Mouse (Mus musculus) CH12.LX (cell line): ENCODE measurements around the gene 4921509C19Rik. TPM values are rescaled to one million over a fixed set of nuclear protein-coding genes. Genes with fewer than 3 reads are reported as not detected.
"Not testable (repeated sequence)": the region's sequence is repeated elsewhere in the genome, so short reads cannot be mapped to it uniquely, and the experiment has no call there.

Experiments
- DNase-seq: peaks from one replicate; pipeline ENCODE4 v3.0.0-alpha.2; 2013; ENCODE audit errors: extremely low read depth
- H3K27ac ChIP-seq: 2 replicates; pipeline ENCODE4 v1.5.1; 2012; ENCODE audit warnings: low read depth, mild to moderate bottlenecking, control low read depth, moderate library complexity; ENCODE audit not compliant: insufficient read depth
- H3K27me3 ChIP-seq: replicated peaks from 2 replicates; pipeline ENCODE3; 2012; ENCODE audit warnings: inconsistent platforms
- H3K36me3 ChIP-seq, 2 experiments: replicated peaks in 1 of 2; 2 replicates each; pipeline versions ENCODE3 to v1.6.1; 2012; ENCODE audit warnings: inconsistent platforms in 1 of 2, low read length in 1 of 2, mild to moderate bottlenecking in 1 of 2, mixed read lengths in 1 of 2, moderate library complexity in 1 of 2; ENCODE audit not compliant: control insufficient read depth in 1 of 2, insufficient read depth in 1 of 2
- H3K4me1 ChIP-seq, 2 experiments: 2 replicates each; pipeline ENCODE4 v1.6.1; 2012; ENCODE audit warnings: inconsistent platforms in 1 of 2, moderate library complexity in 1 of 2; ENCODE audit not compliant: insufficient read depth in 2 of 2, control insufficient read depth in 1 of 2
- H3K4me2 ChIP-seq: 2 replicates; pipeline ENCODE4 v1.6.1; 2012; ENCODE audit warnings: low read depth, mild to moderate bottlenecking, control low read depth; ENCODE audit not compliant: poor library complexity, insufficient read depth, severe bottlenecking
- H3K4me3 ChIP-seq, 3 experiments: fragments of 150-350 bp in 1 of 3; sonication (generic) in 1 of 3; replicated peaks in 1 of 3; 2 replicates each; pipeline versions ENCODE3 to v1.5.1; 2011 to 2012; ENCODE audit warnings: low read depth in 2 of 3, low read length in 2 of 3, mild to moderate bottlenecking in 2 of 3, moderate library complexity in 2 of 3, control low read depth in 1 of 3, improper control_type of control experiment in 1 of 3, inconsistent platforms in 1 of 3, mixed read lengths in 1 of 3; ENCODE audit not compliant: poor library complexity in 1 of 3
- H3K79me2 ChIP-seq: replicated peaks from 2 replicates; pipeline ENCODE4 v1.6.1; 2012; ENCODE audit warnings: mild to moderate bottlenecking, moderate library complexity; ENCODE audit not compliant: control insufficient read depth, poor library complexity, insufficient read depth, severe bottlenecking; ENCODE audit errors: extremely low read depth
- H3K9ac ChIP-seq: 2 replicates; pipeline ENCODE4 v1.6.1; 2012; ENCODE audit warnings: low read depth, mild to moderate bottlenecking, control low read depth, moderate library complexity; ENCODE audit not compliant: insufficient read depth
- H3K9me3 ChIP-seq: replicated peaks from 2 replicates; pipeline ENCODE3; 2012; ENCODE audit warnings: low read length, inconsistent platforms, mixed read lengths
- E2F4 ChIP-seq: IDR thresholded peaks from 2 replicates; pipeline ENCODE4 v1.6.1; 2011; ENCODE audit warnings: low read depth, low read length, improper control_type of control experiment; ENCODE audit not compliant: insufficient replicate concordance
- GABPA ChIP-seq: IDR thresholded peaks from 2 replicates; pipeline ENCODE4 v1.6.1; 2012; ENCODE audit warnings: low read depth, low read length, improper control_type of control experiment, inconsistent platforms; ENCODE audit not compliant: insufficient replicate concordance
- HCFC1 ChIP-seq: IDR thresholded peaks from 2 replicates; pipeline ENCODE4 v1.6.1; 2012; ENCODE audit warnings: low read depth, mild to moderate bottlenecking, inconsistent platforms, low read length, improper control_type of control experiment
- KAT2A ChIP-seq: IDR thresholded peaks from 2 replicates; pipeline ENCODE4 v1.6.1; 2012; ENCODE audit warnings: low read length, improper control_type of control experiment, inconsistent platforms; ENCODE audit not compliant: insufficient replicate concordance
- MAFK ChIP-seq: IDR thresholded peaks from 2 replicates; pipeline ENCODE4 v1.6.1; 2011; ENCODE audit warnings: low read length, improper control_type of control experiment; ENCODE audit not compliant: insufficient replicate concordance
- MEF2A ChIP-seq: IDR thresholded peaks from 2 replicates; pipeline ENCODE4 v1.6.1; 2014; ENCODE audit warnings: low read depth, mild to moderate bottlenecking, inconsistent platforms, low read length, improper control_type of control experiment, borderline replicate concordance
- MYC ChIP-seq: IDR thresholded peaks from 2 replicates; pipeline ENCODE4 v1.6.1; 2011; ENCODE audit warnings: low read depth, mild to moderate bottlenecking, improper control_type of control experiment, low read length
- NELFE ChIP-seq: IDR thresholded peaks from 2 replicates; pipeline ENCODE4 v1.6.1; 2011; ENCODE audit warnings: low read depth, low read length, improper control_type of control experiment
- SMC3 ChIP-seq: IDR thresholded peaks from 2 replicates; pipeline ENCODE4 v1.6.1; 2011; ENCODE audit warnings: low read depth, low read length, improper control_type of control experiment
- UBTF ChIP-seq: IDR thresholded peaks from 2 replicates; pipeline ENCODE4 v1.6.1; 2012; ENCODE audit warnings: low read depth, mild to moderate bottlenecking, inconsistent platforms, low read length, improper control_type of control experiment, moderate library complexity
- ZKSCAN1 ChIP-seq: IDR thresholded peaks from 2 replicates; pipeline ENCODE4 v1.6.1; 2012; ENCODE audit warnings: low read depth, inconsistent platforms, low read length, improper control_type of control experiment, borderline replicate concordance
- ZNF384 ChIP-seq: IDR thresholded peaks from 2 replicates; pipeline ENCODE4 v1.6.1; 2012; ENCODE audit warnings: low read depth, low read length, improper control_type of control experiment, inconsistent platforms
- dilution Hi-C: fragments of 300-500 bp; cut with MboI; formaldehyde crosslinking; loops from 2 replicates; pipeline ENCODE4 v1.14.3; 2020; ENCODE audit warnings: low sequenced_read_pairs; ENCODE audit not compliant: extremely low pct_unique_long_range_greater_than_20kb, extremely low pct_ligation_motif_present
- in situ Hi-C: fragments of 300-500 bp; cut with MboI; formaldehyde crosslinking; loops from 3 replicates; pipeline ENCODE4 v1.14.3; 2019; ENCODE audit warnings: low sequenced_read_pairs, low pct_ligation_motif_present, low pct_unique_long_range_greater_than_20kb, mixed read lengths
- polyA plus RNA-seq: library from polyadenylated mRNA; unstranded; fragments of >175 nt; gene quantifications from 2 replicates; pipeline ENCODE4 v1.2.1, GENCODE M21; 2012; ENCODE audit warnings: low read depth; ENCODE audit not compliant: insufficient read length
- total RNA-seq, 2 experiments: library from RNA; depleted of rRNA; stranded (reverse); fragments of 300-350 nt in 1 of 2; fragments of >200 nt in 1 of 2; gene quantifications; 2 replicates each; pipeline ENCODE4 v1.2.3; 2012 to 2014

The 4921509C19Rik gene
- total and polyA plus RNA-seq, 3 experiments = not detected

GRCm38 (mm10) chr2:151494035-151494803, 18.3 kb upstream of the 4921509C19Rik start, which contains the start of gene Nsfl1c (continued):
- TF ChIP-seq MYC (0 out of 2 replicates have a peak, but pooled peaks have one; percentile 5), HCFC1 (peak; percentile 88), ZNF384 (no peak), E2F4 (no peak)

DNA sequence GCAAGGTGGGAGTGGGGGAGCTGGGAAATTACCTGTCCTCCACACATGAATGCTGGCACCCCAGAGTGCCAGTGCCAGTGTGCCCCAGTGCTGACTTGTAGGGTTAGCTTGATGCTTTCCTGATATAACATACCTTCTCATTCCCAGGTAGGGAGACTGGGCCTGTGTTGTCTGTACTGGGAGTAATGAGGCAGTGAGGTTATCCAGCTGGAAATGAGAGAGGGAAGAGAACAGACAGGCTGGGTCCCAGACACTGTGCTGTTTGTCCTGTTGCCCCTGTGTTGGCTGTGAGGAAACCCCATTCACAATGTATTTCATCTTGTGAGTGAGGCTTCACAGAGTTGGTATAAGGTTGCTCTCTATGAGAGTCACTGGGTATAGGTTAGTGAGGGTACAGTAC, 10.5 kb upstream of the 4921509C19Rik start:
- Histone ChIP-seq H3K4me2 (no peak overlapping the region), H3K79me2 (no peaks in the 10 kb centered on the region), H3K27me3 (peaks cover 62% of the 10 kb centered on the region), H3K9ac (no peak overlapping the region), H3K4me1 (no peaks in the 10 kb centered on the region), H3K9me3 (no peaks in the 10 kb centered on the region), H3K36me3 (no peaks in the 10 kb centered on the region), H3K4me3 (no peak overlapping the region), H3K27ac (no peak overlapping the region)
- dilution Hi-C loops = no loop called here
- DNase-seq = no peak
- TF ChIP-seq SMC3 = no peak
- no peak for TF ChIP-seq ZNF384
- no peak for TF ChIP-seq MAFK
- TF ChIP-seq KAT2A = no peak
- TF ChIP-seq E2F4 = no peak
- TF ChIP-seq MEF2A = no peak
- no peak for TF ChIP-seq GABPA
- no peak for TF ChIP-seq NELFE
- no peak for TF ChIP-seq ZKSCAN1
- no peak for TF ChIP-seq UBTF
- in situ Hi-C loops = no loop called here

DNA sequence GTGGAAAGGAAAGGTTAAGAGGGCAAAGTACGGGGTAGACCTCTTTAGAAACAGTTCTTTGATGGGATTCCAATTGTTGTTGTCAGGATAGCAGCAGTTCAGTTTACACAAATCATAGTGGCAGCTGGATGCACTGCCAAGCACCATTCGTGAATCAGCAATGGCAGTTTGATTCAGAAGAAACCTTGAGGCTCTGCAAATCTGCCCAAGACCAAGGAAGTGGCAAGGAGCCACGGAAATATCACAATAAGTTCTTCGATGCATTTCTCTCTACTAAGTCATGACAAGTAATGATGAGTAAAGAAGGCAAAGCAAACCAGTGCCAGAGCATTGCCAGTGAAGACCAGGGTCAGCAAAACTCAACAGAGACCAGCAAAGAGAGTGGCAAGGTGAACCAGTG, 41.0 kb downstream of the 4921509C19Rik start:
- in situ Hi-C loops, DNase-seq: not testable (repeated sequence)

More for the DNA sequence above, 41.0 kb downstream of the 4921509C19Rik start:
- dilution Hi-C loops, H3K4me3 ChIP-seq, H3K9me3 ChIP-seq, H3K79me2 ChIP-seq, H3K27ac ChIP-seq, H3K27me3 ChIP-seq, H3K4me1 ChIP-seq, H3K4me2 ChIP-seq, H3K36me3 ChIP-seq, H3K9ac ChIP-seq: not testable (repeated sequence)
